Mouse (Mus musculus): Measurements from ENCODE around the gene Lgals3bp.

GRCm38 (mm10) chr11:118354636-118355191 lies 47.2 kb downstream of the Lgals3bp start:
- no peak for TF ChIP-seq CTCF (IDR thresholded peaks at IDR 0.05; ENCODE audit: low read depth)
- no peak for TF ChIP-seq EP300 (IDR thresholded peaks at IDR 0.05; ENCODE audit: low read depth)
